Comparison of ENCODE assay signal across 9 mouse cellular contexts in the genomic region with DNA sequence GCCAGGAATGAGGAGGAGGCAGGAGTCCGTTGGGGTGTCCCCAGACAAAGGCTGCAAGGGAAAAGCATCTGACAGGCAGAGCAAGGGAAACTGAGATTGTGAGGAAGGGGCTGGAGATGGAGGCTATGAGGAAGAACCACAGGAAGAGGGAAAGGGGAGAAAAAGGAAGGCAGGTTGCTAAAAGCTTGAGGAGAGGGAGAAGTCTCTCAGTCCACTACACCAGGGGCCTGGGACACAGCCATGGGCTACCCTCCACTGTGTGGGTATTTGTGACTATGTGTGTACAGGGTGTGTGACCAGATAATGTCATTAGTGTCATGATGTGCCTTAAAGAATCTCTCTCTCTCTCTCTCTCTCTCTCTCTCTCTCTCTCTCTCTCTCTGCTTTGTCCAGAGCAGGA.
DNase-seq lines count a peak whose midpoint lies in the region; ATAC-seq and TF ChIP-seq lines count a peak whose summit lies in the region.
"Had no signal": no experiment of that assay in that cellular context is flagged by ENCODE, and none has a peak within 500 bp of the region (broad histone marks: within the 10 kb centered on the region; RNA-seq: fewer than 3 reads in every experiment).

No protein-coding gene starts in this region.

- TF ChIP-seq CTCF in forebrain, postnatal 0 days (IDR thresholded peaks at IDR 0.05; ENCODE audit: low read depth) = no peak

- H3K4me3 ChIP-seq in lung, embryonic 16.5 days (ENCODE audit: low read length) = no peak overlapping the region
- H3K4me3 ChIP-seq in forebrain, postnatal 0 days (ENCODE audit: low read depth, low read length) = peak overlapping the region; percentile 28; the same call in 1 of the 2 replicates
- H3K4me3 ChIP-seq in limb, embryonic 14.5 days (replicated peaks; ENCODE audit: low read length) = peak overlapping the region; percentile 29
- H3K4me3 ChIP-seq in stomach, embryonic 15.5 days (replicated peaks) = no peak overlapping the region

- no peaks in the 10 kb centered on the region for H3K9me3 ChIP-seq in lung, embryonic 16.5 days (ENCODE audit: control insufficient read depth, low read length)
- no peaks in the 10 kb centered on the region for H3K9me3 ChIP-seq in forebrain, postnatal 0 days (ENCODE audit: low read length)
- H3K9me3 ChIP-seq in limb, embryonic 14.5 days (ENCODE audit: control insufficient read depth, low read length) = no peaks in the 10 kb centered on the region
- no peaks in the 10 kb centered on the region for H3K9me3 ChIP-seq in stomach, embryonic 15.5 days

- H3K9ac ChIP-seq in lung, embryonic 16.5 days (ENCODE audit: low read length) = no peak overlapping the region
- no peak overlapping the region for H3K9ac ChIP-seq in forebrain, postnatal 0 days
- peak overlapping the region; percentile 46 for H3K9ac ChIP-seq in limb, embryonic 14.5 days (ENCODE audit: low read depth, low read length, severe bottlenecking)
- no peak overlapping the region for H3K9ac ChIP-seq in stomach, embryonic 15.5 days

- 0% methylated on average over 1 of the region's 1 CpGs for WGBS in lung, embryonic 16.5 days
- 0% methylated on average over 1 of the region's 1 CpGs for WGBS in forebrain, postnatal 0 days
- WGBS in limb, embryonic 14.5 days = 0% methylated on average over 1 of the region's 1 CpGs
- WGBS in stomach, embryonic 15.5 days = 0% methylated on average over 1 of the region's 1 CpGs

- ATAC-seq in lung, embryonic 16.5 days (ENCODE audit: low read depth) = no peak
- no peak for ATAC-seq in forebrain, postnatal 0 days
- no peak for ATAC-seq in limb, embryonic 14.5 days (ENCODE audit: low FRiP score, low read depth)
- no peak for ATAC-seq in stomach, embryonic 15.5 days (ENCODE audit: insufficient read depth, low FRiP score, low read depth)

- TF ChIP-seq POLR2A in limb, embryonic 14.5 days (IDR thresholded peaks at IDR 0.05; ENCODE audit: borderline replicate concordance, extremely low read depth, insufficient read depth, insufficient read length) = no peak

- no peak overlapping the region for H3K27ac ChIP-seq in lung, embryonic 16.5 days (ENCODE audit: low read length)
- no peak overlapping the region for H3K27ac ChIP-seq in forebrain, postnatal 0 days (ENCODE audit: low read depth, low read length)
- H3K27ac ChIP-seq in limb, embryonic 14.5 days (replicated peaks; ENCODE audit: low read depth, low read length) = no peak overlapping the region
- H3K27ac ChIP-seq in stomach, embryonic 15.5 days = no peak overlapping the region

- H3K4me2 ChIP-seq in lung, embryonic 16.5 days (ENCODE audit: low read depth, low read length) = peak overlapping the region; percentile 43; the same call in 1 of the 2 replicates
- peak overlapping the region; percentile 54 for H3K4me2 ChIP-seq in forebrain, postnatal 0 days (ENCODE audit: low read depth)
- peak overlapping the region; percentile 61 for H3K4me2 ChIP-seq in limb, embryonic 14.5 days (replicated peaks; ENCODE audit: low read depth, low read length, severe bottlenecking)
- peak overlapping the region; percentile 36; the same call in 1 of the 2 replicates for H3K4me2 ChIP-seq in stomach, embryonic 15.5 days

- DNase-seq in lung, adult 18-20 months = no peak
- no peak for DNase-seq in forebrain, postnatal 0 days
- no peak for DNase-seq in limb, embryonic 14.5 days (ENCODE audit: low spot score)
- DNase-seq in right cerebral cortex, postnatal 14 days = no peak
- no peak for DNase-seq in lung, postnatal 10 days
- DNase-seq: adrenal gland, postnatal 14 days; cerebellum, adult 2 months had no signal

- peaks cover 31% of the 10 kb centered on the region for H3K27me3 ChIP-seq in lung, embryonic 16.5 days (ENCODE audit: control insufficient read depth, insufficient read depth, low read depth, low read length)
- H3K27me3 ChIP-seq in forebrain, postnatal 0 days (ENCODE audit: insufficient read depth, low read length) = peaks cover 6% of the 10 kb centered on the region
- peaks cover 36% of the 10 kb centered on the region for H3K27me3 ChIP-seq in limb, embryonic 14.5 days (ENCODE audit: control insufficient read depth, insufficient read depth, low read length)
- H3K27me3 ChIP-seq in stomach, embryonic 15.5 days (replicated peaks) = peaks cover 54% of the 10 kb centered on the region

- no peaks in the 10 kb centered on the region for H3K36me3 ChIP-seq in lung, embryonic 16.5 days (ENCODE audit: control insufficient read depth, insufficient read depth, low read length)
- no peaks in the 10 kb centered on the region for H3K36me3 ChIP-seq in forebrain, postnatal 0 days (ENCODE audit: insufficient read depth)
- H3K36me3 ChIP-seq in limb, embryonic 14.5 days (ENCODE audit: control insufficient read depth, insufficient read depth, low read length) = no peaks in the 10 kb centered on the region
- no peaks in the 10 kb centered on the region for H3K36me3 ChIP-seq in stomach, embryonic 15.5 days

- no peaks in the 10 kb centered on the region for H3K4me1 ChIP-seq in lung, embryonic 16.5 days (replicated peaks; ENCODE audit: control insufficient read depth, insufficient read depth, low read length)
- H3K4me1 ChIP-seq in forebrain, postnatal 0 days (ENCODE audit: insufficient read depth) = 0 out of 2 replicates have a peak, but pooled peaks cover 5% of the 10 kb centered on the region
- H3K4me1 ChIP-seq in limb, embryonic 14.5 days (ENCODE audit: control insufficient read depth, insufficient read depth, low read length) = no peaks in the 10 kb centered on the region
- 0 out of 2 replicates have a peak, but pooled peaks cover 4% of the 10 kb centered on the region for H3K4me1 ChIP-seq in stomach, embryonic 15.5 days

Comparison
In these comparisons a context has a peak if more than half of its experiments do, and no peak if none do; other contexts are left out.
1. H3K4me3 ChIP-seq: peak in forebrain, postnatal 0 days (single experiment) and limb, embryonic 14.5 days (single experiment); none in lung, embryonic 16.5 days (single experiment) and stomach, embryonic 15.5 days (single experiment).
2. Peak in every context shown above with its lines, with median percentiles within 50 percentile points of each other: H3K4me2 ChIP-seq.